Mouse (Mus musculus): ENCODE results near the gene Ano6.

DNA sequence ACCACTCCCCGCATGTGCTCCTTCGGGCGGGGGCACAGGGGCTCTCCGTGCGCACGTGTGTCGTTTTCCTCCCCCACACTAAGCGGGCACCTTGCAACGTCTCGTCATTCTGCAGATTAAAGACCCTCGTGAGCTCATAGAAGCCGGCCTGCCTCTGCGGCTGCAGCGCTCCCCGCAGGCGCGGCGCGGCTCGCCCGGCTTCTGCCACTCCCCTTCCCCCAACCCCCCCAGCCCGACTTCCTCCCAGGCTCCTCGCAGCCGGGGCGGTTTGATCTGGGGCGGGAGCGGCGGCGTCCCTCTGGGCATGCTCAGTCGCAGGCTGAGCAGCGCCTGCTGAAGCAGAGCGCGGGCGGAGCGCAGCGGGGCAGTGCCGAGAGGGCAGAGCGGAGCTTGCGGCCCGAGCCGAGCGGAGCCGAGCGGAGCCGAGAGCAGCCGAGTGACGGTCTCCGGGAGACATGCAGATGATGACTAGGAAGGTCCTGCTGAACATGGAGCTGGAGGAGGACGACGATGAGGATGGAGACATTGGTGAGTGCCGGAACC, at the start of gene Ano6:
- TF ChIP-seq CTCF (IDR thresholded peaks at IDR 0.05; ENCODE audit: borderline replicate concordance, insufficient read depth, low read depth, low read length) (no peak), POLR2A (IDR thresholded peaks at IDR 0.05; ENCODE audit: borderline replicate concordance, insufficient read depth, low read length) (peak; percentile 69)

Data from cerebellum, adult 2 months (tissue).